Mouse (Mus musculus): ENCODE measurements around the gene Xrcc4. TPM values are rescaled to one million over a fixed set of nuclear protein-coding genes. Genes with fewer than 3 reads are reported as not detected.
"Not testable (repeated sequence)": the region's sequence is repeated elsewhere in the genome, so short reads cannot be mapped to it uniquely, and the experiment has no call there.

Gene Xrcc4
- 6.3 and 7.3 TPM in 2 replicates for polyA plus RNA-seq (2016; fragmentation: Nextera tagmentation; extraction: Ambion mirVana)

- peak; percentile 100 for ATAC-seq
- H3K4me2 ChIP-seq: peak within 1 kb of the TSS; percentile 90
- no peaks in the 10 kb centered on the region for H3K9me3 ChIP-seq (replicated peaks)
- peaks cover 9% of the 10 kb centered on the region for H3K36me3 ChIP-seq
- H3K27ac ChIP-seq: peak within 1 kb of the TSS; percentile 82
- peak within 1 kb of the TSS; percentile 87 for H3K4me3 ChIP-seq
- WGBS (ENCODE audit: insufficient replicate concordance): 3% methylated on average over 41 of the region's 41 CpGs
- H3K4me1 ChIP-seq: peaks cover 12% of the 10 kb centered on the region
- peak within 1 kb of the TSS; percentile 85 for H3K9ac ChIP-seq
- no peaks in the 10 kb centered on the region for H3K27me3 ChIP-seq (replicated peaks)
These were observed at the start of gene Xrcc4, which contains the start of gene Tmem167 for GRCm38 (mm10) chr13:90088962-90089824. Xrcc4 (minus strand) TSS chr13:90089608. Tmem167 (plus strand) TSS chr13:90089123.

DNA sequence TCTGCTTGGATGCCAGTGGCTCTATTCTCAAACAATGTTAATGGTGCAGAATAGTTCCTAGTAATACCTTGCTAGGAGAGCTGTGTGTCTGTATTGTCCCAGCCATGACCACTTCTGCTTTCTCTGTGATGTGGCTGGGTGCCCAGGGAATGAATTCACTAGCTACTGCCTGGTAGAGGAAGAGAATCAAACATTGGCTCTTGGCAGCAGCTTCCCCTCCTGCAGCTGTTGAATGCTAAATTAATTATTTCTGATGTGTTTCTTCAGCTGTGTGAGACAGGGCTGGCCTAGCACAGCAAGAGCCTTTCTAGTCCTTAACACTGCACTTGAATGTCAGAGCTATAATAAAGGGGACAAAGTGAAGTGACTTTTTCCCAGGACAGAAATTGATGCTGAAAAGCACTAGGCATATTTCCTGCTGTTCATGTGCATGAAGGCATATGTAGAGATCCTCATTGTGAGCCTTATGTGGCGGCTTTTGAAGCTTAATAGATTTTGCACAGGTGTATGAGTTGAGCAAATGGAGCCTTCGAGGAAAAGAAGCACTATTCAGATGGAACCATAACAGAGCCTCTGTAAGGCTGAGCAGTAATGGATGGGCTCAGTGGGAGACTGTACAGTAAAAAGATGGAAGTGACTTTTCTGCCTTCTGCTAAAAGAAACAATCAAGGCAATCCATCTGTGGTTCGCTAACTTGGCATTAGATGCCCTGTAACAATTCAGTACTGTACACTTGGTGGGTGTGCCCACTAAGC, 46.9 kb upstream of the Xrcc4 start:
- Histone ChIP-seq H3K36me3 (no peaks in the 10 kb centered on the region), H3K27ac (no peak overlapping the region), H3K4me1 (no peaks in the 10 kb centered on the region), H3K4me2 (no peak overlapping the region), H3K4me3 (no peak overlapping the region), H3K9ac (no peak overlapping the region), H3K27me3 (replicated peaks) (no peaks in the 10 kb centered on the region), H3K9me3 (replicated peaks) (no peaks in the 10 kb centered on the region)
- 72% methylated on average over 3 of the region's 3 CpGs for WGBS (ENCODE audit: insufficient replicate concordance)
- ATAC-seq: no peak

GRCm38 (mm10) chr13:90111681-90112080, 22.3 kb upstream of the Xrcc4 start:
- Histone ChIP-seq H3K9ac (no peak overlapping the region), H3K27me3 (replicated peaks) (no peaks in the 10 kb centered on the region), H3K4me1 (no peaks in the 10 kb centered on the region), H3K27ac (no peak overlapping the region), H3K4me3 (no peak overlapping the region), H3K4me2 (no peak overlapping the region), H3K9me3 (replicated peaks) (no peaks in the 10 kb centered on the region), H3K36me3 (peaks cover 4% of the 10 kb centered on the region)
- 70% methylated on average over 1 of the region's 1 CpGs for WGBS (ENCODE audit: insufficient replicate concordance)
- no peak for ATAC-seq

- H3K4me3 ChIP-seq; H3K4me2 ChIP-seq; H3K27ac ChIP-seq; H3K9ac ChIP-seq; ATAC-seq; H3K9me3 ChIP-seq (replicated peaks); H3K27me3 ChIP-seq (replicated peaks); H3K4me1 ChIP-seq: not testable (repeated sequence)
- 85% methylated on average over 5 of the region's 5 CpGs for WGBS (ENCODE audit: insufficient replicate concordance)
- H3K36me3 ChIP-seq: peaks cover 29% of the 10 kb centered on the region
These were observed 19.3 kb upstream of the Xrcc4 start for GRCm38 (mm10) chr13:90108746-90109145.

GRCm38 (mm10) chr13:90106139-90106538, 16.7 kb upstream of the Xrcc4 start:
- Histone ChIP-seq H3K4me1 (no peaks in the 10 kb centered on the region), H3K36me3 (peaks cover 50% of the 10 kb centered on the region), H3K9ac (no peak overlapping the region), H3K4me3 (no peak overlapping the region), H3K27ac (no peak overlapping the region), H3K27me3 (replicated peaks) (no peaks in the 10 kb centered on the region), H3K4me2 (no peak overlapping the region), H3K9me3 (replicated peaks) (no peaks in the 10 kb centered on the region)
- ATAC-seq: no peak
- WGBS (ENCODE audit: insufficient replicate concordance): 92% methylated on average over 7 of the region's 7 CpGs

GRCm38 (mm10) chr13:90101514-90101913, 12.1 kb upstream of the Xrcc4 start:
- Histone ChIP-seq H3K4me2 (no peak overlapping the region), H3K27me3 (replicated peaks) (no peaks in the 10 kb centered on the region), H3K36me3 (peaks cover 52% of the 10 kb centered on the region), H3K4me3 (no peak overlapping the region), H3K9me3 (replicated peaks) (no peaks in the 10 kb centered on the region), H3K9ac (no peak overlapping the region), H3K27ac (no peak overlapping the region), H3K4me1 (no peaks in the 10 kb centered on the region)
- no peak for ATAC-seq

- H3K9ac ChIP-seq: peak overlapping the region; percentile 85
- peak overlapping the region; percentile 87 for H3K4me3 ChIP-seq
- under 1% methylated on average over 27 of the region's 27 CpGs for WGBS (ENCODE audit: insufficient replicate concordance)
- peak overlapping the region; percentile 82 for H3K27ac ChIP-seq
- H3K4me2 ChIP-seq: peak overlapping the region; percentile 90
- H3K4me1 ChIP-seq: peaks cover 12% of the 10 kb centered on the region
- H3K36me3 ChIP-seq: peaks cover 9% of the 10 kb centered on the region
- no peaks in the 10 kb centered on the region for H3K9me3 ChIP-seq (replicated peaks)
- ATAC-seq: peak; percentile 71
- no peaks in the 10 kb centered on the region for H3K27me3 ChIP-seq (replicated peaks)
These were observed 396 bp upstream of the Xrcc4 start for GRCm38 (mm10) chr13:90089825-90090183.

DNA sequence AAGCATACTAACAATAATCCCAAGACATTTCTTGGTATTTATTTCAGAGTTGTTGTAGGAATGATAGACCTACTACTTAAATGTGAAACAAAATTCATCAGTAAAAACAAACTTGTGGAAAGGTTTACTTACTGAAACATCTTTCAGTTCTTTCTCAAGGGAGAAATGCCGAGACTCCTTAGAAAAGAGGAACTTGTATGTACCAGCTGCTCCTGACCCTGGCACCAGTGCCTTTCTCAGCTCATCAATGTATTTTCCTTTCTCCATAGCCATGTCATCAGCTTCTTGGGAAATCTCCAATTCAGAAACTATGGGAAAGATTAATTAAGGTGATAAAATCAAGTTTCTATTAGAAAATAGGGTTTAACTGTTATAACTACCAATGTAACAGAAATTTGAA, 27.5 kb downstream of the Xrcc4 start:
- Histone ChIP-seq H3K4me2 (no peak overlapping the region), H3K27me3 (replicated peaks) (no peaks in the 10 kb centered on the region), H3K36me3 (no peaks in the 10 kb centered on the region), H3K9me3 (replicated peaks) (no peaks in the 10 kb centered on the region), H3K27ac (no peak overlapping the region), H3K4me3 (no peak overlapping the region), H3K9ac (no peak overlapping the region), H3K4me1 (no peaks in the 10 kb centered on the region)
- no peak for ATAC-seq
- WGBS (ENCODE audit: insufficient replicate concordance): 58% methylated on average over 1 of the region's 1 CpGs

- Histone ChIP-seq H3K4me2 (no peak overlapping the region), H3K4me1 (no peaks in the 10 kb centered on the region), H3K27me3 (replicated peaks) (no peaks in the 10 kb centered on the region), H3K36me3 (no peaks in the 10 kb centered on the region), H3K9ac (no peak overlapping the region), H3K4me3 (no peak overlapping the region), H3K9me3 (replicated peaks) (no peaks in the 10 kb centered on the region), H3K27ac (no peak overlapping the region)
- ATAC-seq: no peak
- 79% methylated on average over 3 of the region's 3 CpGs for WGBS (ENCODE audit: insufficient replicate concordance)
These were observed 37.0 kb downstream of the Xrcc4 start for GRCm38 (mm10) chr13:90052408-90052807.

DNA sequence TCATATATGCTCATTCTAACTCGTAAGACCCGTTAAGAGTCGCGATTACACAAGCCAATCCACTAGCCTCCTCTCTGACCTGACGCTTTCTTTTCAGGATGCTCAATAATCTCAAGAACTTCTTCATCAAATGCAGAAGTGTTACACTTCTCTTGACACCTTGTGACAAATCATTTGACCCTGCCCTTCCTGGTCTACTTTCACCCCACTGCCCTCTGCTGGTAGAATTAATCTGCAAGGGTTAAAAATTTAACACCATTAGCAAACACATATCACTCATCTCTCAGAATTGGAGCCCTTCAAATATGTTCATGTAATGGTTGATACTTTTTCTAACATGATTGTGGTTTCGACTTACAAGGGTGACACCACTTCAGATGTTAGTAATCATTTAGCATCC, 37.7 kb downstream of the Xrcc4 start:
- no peak for ATAC-seq
- Histone ChIP-seq H3K4me2 (no peak overlapping the region), H3K36me3 (no peaks in the 10 kb centered on the region), H3K27me3 (replicated peaks) (no peaks in the 10 kb centered on the region), H3K27ac (no peak overlapping the region), H3K4me1 (no peaks in the 10 kb centered on the region), H3K4me3 (no peak overlapping the region), H3K9me3 (replicated peaks) (no peaks in the 10 kb centered on the region), H3K9ac (no peak overlapping the region)
- 68% methylated on average over 6 of the region's 6 CpGs for WGBS (ENCODE audit: insufficient replicate concordance)

DNA sequence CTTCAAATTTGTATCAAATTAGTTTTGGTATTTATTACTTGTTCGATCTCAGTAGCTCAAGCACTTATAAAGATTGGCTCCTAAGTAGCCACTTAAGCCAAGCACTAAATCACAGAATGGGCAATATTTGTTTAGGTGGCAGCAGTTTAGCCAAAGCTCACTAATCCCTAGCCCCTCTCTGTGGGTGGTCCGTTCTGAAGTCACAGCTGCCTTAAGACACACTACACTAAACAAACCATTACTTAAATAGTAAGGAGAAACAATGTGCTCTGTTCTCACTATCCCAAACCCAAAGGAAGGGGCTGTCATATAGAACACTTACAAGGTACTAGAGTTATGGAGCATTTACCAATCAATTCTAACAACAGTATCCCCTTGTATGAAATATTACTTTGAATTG, 49.8 kb downstream of the Xrcc4 start:
- no peaks in the 10 kb centered on the region for H3K36me3 ChIP-seq
- no peaks in the 10 kb centered on the region for H3K27me3 ChIP-seq (replicated peaks)
- 61% methylated on average over 2 of the region's 2 CpGs for WGBS (ENCODE audit: insufficient replicate concordance)

DNA sequence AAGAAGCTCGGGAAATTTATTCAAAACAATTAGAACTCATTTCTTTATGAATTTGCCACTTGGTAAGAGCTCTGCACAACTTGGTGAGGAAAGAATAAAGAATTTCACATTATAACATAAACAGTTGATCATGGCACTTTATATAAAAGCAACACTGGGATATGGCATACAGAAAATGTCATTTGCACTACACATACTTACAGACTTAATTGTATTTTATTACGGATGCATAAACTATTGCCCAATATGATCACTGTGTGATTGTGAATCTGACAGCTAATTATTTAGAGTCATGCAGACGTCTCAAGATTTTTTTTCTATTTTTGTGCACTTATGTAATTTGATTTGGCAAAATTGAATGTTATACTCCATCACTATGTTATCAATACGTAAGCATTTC, 56.4 kb downstream of the Xrcc4 start:
- Histone ChIP-seq H3K27ac (no peak overlapping the region), H3K9ac (no peak overlapping the region), H3K4me3 (no peak overlapping the region), H3K4me1 (no peaks in the 10 kb centered on the region), H3K4me2 (no peak overlapping the region), H3K9me3 (replicated peaks) (no peaks in the 10 kb centered on the region), H3K27me3 (replicated peaks) (no peaks in the 10 kb centered on the region), H3K36me3 (no peaks in the 10 kb centered on the region)
- ATAC-seq: no peak
- WGBS (ENCODE audit: insufficient replicate concordance): 69% methylated on average over 4 of the region's 4 CpGs

More for the DNA sequence above, 49.8 kb downstream of the Xrcc4 start:
- Histone ChIP-seq H3K4me3 (no peak overlapping the region), H3K4me1 (no peaks in the 10 kb centered on the region), H3K27ac (no peak overlapping the region), H3K9me3 (replicated peaks) (no peaks in the 10 kb centered on the region), H3K9ac (no peak overlapping the region), H3K4me2 (no peak overlapping the region)
- ATAC-seq: no peak

Data from liver, embryonic 12.5 days (tissue).